Mouse (Mus musculus) forebrain, embryonic 12.5 days (tissue): ENCODE data around the gene Sgms1. TPM values are rescaled to one million over a fixed set of nuclear protein-coding genes. Genes with fewer than 3 reads are reported as not detected.

Source experiments
- ATAC-seq: fragments of 200-750 bp; cut with Nextera tagmentation; 2 replicates; pipeline ENCODE4 v1.8.0; 2017; ENCODE audit warnings: moderate TSS enrichment; ENCODE audit not compliant: low FRiP score
- H3K27ac ChIP-seq: fragments of 300-500 bp; sonication (generic); 2 replicates; pipeline ENCODE4 v1.5.1; 2016; ENCODE audit warnings: mild to moderate bottlenecking
- H3K27me3 ChIP-seq: fragments of 300-500 bp; sonication (generic); 2 replicates; pipeline ENCODE4 v1.6.1; 2016; ENCODE audit warnings: mild to moderate bottlenecking
- H3K36me3 ChIP-seq: fragments of 300-500 bp; sonication (generic); replicated peaks from 2 replicates; pipeline ENCODE4 v1.6.1; 2016; ENCODE audit warnings: mild to moderate bottlenecking
- H3K4me1 ChIP-seq: fragments of 300-500 bp; sonication (generic); 2 replicates; pipeline ENCODE4 v1.6.1; 2016
- H3K4me2 ChIP-seq: fragments of 300-500 bp; sonication (generic); 2 replicates; pipeline ENCODE4 v1.6.1; 2016; ENCODE audit warnings: mild to moderate bottlenecking, moderate library complexity
- H3K4me3 ChIP-seq: fragments of 300-500 bp; sonication (generic); replicated peaks from 2 replicates; pipeline ENCODE4 v1.5.1; 2016; ENCODE audit warnings: mild to moderate bottlenecking
- H3K9ac ChIP-seq: fragments of 300-500 bp; sonication (generic); 2 replicates; pipeline ENCODE4 v1.6.1; 2016; ENCODE audit warnings: mild to moderate bottlenecking
- H3K9me3 ChIP-seq: fragments of 300-500 bp; sonication (generic); 2 replicates; pipeline ENCODE4 v1.6.1; 2016
- WGBS: fragments of 180-500 bp; shearing (Covaris S2); methylation state at CpG from one replicate; pipeline ENCODE4 v1.1.7; 2016; 5-methylcytosine and 5-hydroxymethylcytosine counted together
- polyA plus RNA-seq: library from polyadenylated mRNA; unstranded; fragments of >200 nt; fragmentation: Nextera tagmentation; extraction: Ambion mirVana; gene quantifications from 2 replicates; pipeline ENCODE4 v1.2.1, GENCODE M21; 2016

Sgms1 gene
- polyA plus RNA-seq, 1 experiment from 2014 or later, result 13.8 TPM

DNA sequence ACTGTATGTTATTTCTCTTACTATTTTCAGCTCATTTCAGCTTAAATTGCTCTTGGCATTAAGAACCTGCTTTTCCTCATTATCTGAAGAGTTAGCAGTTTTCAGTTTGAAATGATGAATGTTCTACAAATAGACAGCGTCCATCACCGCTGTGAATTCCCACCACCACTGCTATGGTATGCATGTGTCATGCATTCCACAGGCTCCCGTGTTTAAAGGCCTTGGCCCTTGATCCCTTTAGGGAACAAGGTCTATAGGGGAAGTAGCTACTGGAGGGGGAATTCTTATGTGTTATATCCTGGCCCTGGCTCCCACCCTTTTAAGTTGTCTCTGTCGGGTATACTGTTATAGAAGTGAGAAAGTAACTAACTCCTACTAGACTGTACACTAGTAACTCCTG, 210.0 kb downstream of the Sgms1 start:
- Histone ChIP-seq H3K4me3 (no peak overlapping the region), H3K27ac (no peak overlapping the region), H3K9me3 (no peaks in the 10 kb centered on the region), H3K36me3 (no peaks in the 10 kb centered on the region), H3K4me2 (no peak overlapping the region), H3K4me1 (no peaks in the 10 kb centered on the region), H3K27me3 (no peaks in the 10 kb centered on the region), H3K9ac (no peak overlapping the region)
- ATAC-seq, result no peak
- 77% methylated on average over 4 of the region's 4 CpGs for WGBS

DNA sequence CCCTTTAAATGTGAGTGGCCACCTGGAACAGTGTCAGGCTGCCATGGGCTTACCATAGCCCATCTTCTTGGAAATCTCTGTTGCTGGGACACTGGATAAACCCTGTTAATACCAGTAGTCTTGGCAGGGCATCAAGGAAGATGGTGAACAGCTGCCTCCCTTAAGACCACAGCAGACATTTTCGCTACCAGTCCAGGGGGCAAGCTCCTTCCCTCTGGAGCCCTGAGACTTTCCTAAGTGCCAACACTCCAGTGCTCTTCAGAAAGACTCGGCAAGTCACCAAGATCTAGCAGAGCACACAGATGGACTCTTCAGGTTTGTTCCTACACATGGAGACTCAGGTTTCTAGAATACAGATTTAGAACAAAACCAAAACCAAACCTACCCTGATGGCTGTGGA, 211.4 kb downstream of the Sgms1 start:
- ATAC-seq, result no peak
- 88% methylated on average over 2 of the region's 2 CpGs for WGBS
- Histone ChIP-seq H3K27me3 (no peaks in the 10 kb centered on the region), H3K4me1 (0 out of 2 replicates have a peak, but pooled peaks cover 5% of the 10 kb centered on the region), H3K36me3 (no peaks in the 10 kb centered on the region), H3K9ac (no peak overlapping the region), H3K4me2 (no peak overlapping the region), H3K9me3 (no peaks in the 10 kb centered on the region), H3K4me3 (no peak overlapping the region), H3K27ac (no peak overlapping the region)

DNA sequence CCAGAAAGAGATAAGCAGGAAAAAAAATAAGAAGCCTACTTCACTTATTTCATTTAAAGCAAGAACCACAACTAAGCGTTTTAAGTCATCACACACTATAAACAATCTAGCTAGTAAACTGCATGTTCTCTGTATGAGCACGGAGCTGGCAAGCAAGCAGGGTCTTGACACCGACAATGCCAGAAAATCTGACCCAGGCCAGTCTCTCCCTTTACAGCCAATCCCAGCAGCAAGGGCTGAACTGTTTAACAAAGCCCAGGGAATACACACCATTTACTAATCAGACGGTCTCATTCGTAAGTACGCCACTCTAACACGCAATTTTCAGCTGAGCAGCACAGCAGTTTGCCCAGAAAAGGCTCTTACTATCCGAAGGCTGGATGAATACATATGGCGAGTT, 213.1 kb downstream of the Sgms1 start:
- H3K9me3 ChIP-seq, result no peaks in the 10 kb centered on the region
- H3K4me1 ChIP-seq, result 0 out of 2 replicates have a peak, but pooled peaks cover 5% of the 10 kb centered on the region
- H3K4me3 ChIP-seq, result no peak overlapping the region
- ATAC-seq, result no peak
- 88% methylated on average over 9 of the region's 9 CpGs for WGBS
- no peak overlapping the region for H3K27ac ChIP-seq
- no peaks in the 10 kb centered on the region for H3K27me3 ChIP-seq
- H3K4me2 ChIP-seq, result no peak overlapping the region
- H3K36me3 ChIP-seq, result no peaks in the 10 kb centered on the region
- H3K9ac ChIP-seq, result no peak overlapping the region

DNA sequence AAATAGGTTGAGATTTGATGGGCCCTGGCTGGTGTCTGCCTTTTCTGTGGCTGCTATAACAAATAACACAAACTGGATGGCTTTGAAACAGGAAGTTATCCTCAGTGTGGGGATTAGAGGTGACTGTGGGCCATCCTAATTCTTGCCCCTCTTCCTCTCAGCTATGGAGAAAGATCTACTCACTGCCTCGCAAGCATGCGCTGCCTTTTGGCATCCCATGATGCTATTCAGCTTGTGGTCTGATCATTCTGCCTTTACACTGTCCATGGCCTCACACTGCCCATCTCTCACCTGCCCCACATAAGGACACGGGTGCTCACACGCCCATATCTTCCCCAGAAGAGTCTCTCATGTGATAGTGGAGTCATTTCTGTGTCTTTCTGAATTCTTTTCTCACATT, 213.5 kb downstream of the Sgms1 start:
- H3K27ac ChIP-seq, result no peak overlapping the region
- ATAC-seq, result no peak
- no peak overlapping the region for H3K9ac ChIP-seq
- H3K36me3 ChIP-seq, result no peaks in the 10 kb centered on the region
- H3K4me3 ChIP-seq, result no peak overlapping the region
- 87% methylated on average over 4 of the region's 4 CpGs for WGBS
- H3K9me3 ChIP-seq, result no peaks in the 10 kb centered on the region
- no peak overlapping the region for H3K4me2 ChIP-seq
- H3K27me3 ChIP-seq, result no peaks in the 10 kb centered on the region
- 0 out of 2 replicates have a peak, but pooled peaks cover 5% of the 10 kb centered on the region for H3K4me1 ChIP-seq

DNA sequence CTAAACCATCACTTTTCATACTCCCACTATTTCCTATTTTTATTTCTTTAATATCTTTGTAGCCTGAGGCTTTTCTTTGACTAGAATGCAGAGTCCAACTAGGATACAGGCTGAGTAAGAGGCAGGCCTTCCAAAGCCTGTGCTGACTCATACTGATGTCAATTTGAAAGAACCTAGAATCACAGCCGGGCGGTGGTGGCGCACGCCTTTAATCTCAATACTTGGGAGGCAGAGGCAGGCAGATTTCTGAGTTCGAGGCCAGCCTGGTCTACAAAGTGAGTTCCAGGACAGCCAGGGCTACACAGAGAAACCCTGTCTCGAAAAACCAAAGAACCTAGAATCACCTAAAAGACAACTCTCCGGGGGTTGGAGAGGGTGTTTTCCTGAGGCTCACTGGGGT, 214.5 kb downstream of the Sgms1 start:
- no peak for ATAC-seq
- H3K9ac ChIP-seq, result no peak overlapping the region
- H3K4me2 ChIP-seq, result no peak overlapping the region
- H3K9me3 ChIP-seq, result no peaks in the 10 kb centered on the region
- H3K27ac ChIP-seq, result no peak overlapping the region
- H3K27me3 ChIP-seq, result no peaks in the 10 kb centered on the region
- 0 out of 2 replicates have a peak, but pooled peaks cover 5% of the 10 kb centered on the region for H3K4me1 ChIP-seq
- WGBS, result 92% methylated on average over 7 of the region's 7 CpGs
- no peak overlapping the region for H3K4me3 ChIP-seq
- no peaks in the 10 kb centered on the region for H3K36me3 ChIP-seq

DNA sequence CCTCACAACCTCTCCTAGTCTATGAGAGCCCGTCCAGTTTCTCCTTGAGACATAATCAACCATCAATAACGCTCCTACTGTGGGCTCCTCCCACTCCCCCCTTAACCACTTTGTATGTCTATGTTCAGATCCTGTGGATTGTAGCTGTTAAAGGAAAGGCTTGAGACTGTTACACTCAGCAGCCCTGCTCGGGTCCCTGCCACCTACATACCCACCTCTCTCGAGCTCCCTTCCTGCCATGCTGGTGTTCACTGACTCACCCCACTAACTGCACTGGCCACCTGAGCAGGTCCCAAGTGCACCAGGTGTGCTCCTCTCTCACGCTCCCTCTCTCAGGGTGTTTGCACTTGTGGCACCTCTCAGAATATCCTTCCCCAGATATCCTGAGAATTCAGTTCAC, 215.0 kb downstream of the Sgms1 start:
- Histone ChIP-seq H3K9ac (no peak overlapping the region), H3K4me2 (no peak overlapping the region), H3K4me1 (0 out of 2 replicates have a peak, but pooled peaks cover 5% of the 10 kb centered on the region), H3K9me3 (no peaks in the 10 kb centered on the region), H3K36me3 (no peaks in the 10 kb centered on the region), H3K27me3 (no peaks in the 10 kb centered on the region), H3K4me3 (no peak overlapping the region), H3K27ac (no peak overlapping the region)
- ATAC-seq, result no peak
- 81% methylated on average over 5 of the region's 5 CpGs for WGBS

DNA sequence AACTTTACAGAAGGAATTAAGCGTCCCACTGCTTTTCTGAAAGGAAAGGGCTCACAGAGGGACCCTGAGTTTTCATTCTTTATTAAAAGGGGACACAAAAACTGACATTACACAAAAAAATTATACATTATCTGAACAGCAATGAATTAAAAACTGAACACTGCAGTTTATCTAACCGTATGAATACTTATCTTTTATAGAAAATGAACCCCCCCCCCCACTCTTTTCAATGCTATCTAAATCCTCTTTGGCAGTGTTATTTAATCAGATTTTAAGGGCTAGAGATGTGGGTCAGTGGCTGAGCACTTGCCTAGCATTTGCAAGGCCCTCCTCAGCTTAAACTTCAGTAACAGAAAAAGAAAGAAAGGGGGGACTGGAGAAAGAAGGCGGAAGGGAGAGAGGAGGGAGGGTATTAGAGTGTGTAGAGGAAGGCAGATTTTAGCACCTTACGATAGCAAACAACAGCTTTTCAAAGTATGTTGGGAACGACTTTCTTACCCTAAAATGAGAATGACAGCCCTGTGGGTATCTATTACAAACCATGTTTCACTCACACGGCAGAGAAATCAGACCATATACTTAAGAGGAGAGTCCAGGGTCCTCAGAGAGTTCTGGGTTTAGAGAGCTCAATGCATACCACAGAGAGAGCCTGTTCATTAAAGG, 215.9 kb downstream of the Sgms1 start:
- Histone ChIP-seq H3K27ac (no peak overlapping the region), H3K9ac (no peak overlapping the region), H3K9me3 (no peaks in the 10 kb centered on the region), H3K36me3 (no peaks in the 10 kb centered on the region), H3K4me1 (0 out of 2 replicates have a peak, but pooled peaks cover 5% of the 10 kb centered on the region), H3K27me3 (no peaks in the 10 kb centered on the region), H3K4me2 (no peak overlapping the region), H3K4me3 (no peak overlapping the region)
- 54% methylated on average over 6 of the region's 6 CpGs for WGBS
- ATAC-seq, result no peak

DNA sequence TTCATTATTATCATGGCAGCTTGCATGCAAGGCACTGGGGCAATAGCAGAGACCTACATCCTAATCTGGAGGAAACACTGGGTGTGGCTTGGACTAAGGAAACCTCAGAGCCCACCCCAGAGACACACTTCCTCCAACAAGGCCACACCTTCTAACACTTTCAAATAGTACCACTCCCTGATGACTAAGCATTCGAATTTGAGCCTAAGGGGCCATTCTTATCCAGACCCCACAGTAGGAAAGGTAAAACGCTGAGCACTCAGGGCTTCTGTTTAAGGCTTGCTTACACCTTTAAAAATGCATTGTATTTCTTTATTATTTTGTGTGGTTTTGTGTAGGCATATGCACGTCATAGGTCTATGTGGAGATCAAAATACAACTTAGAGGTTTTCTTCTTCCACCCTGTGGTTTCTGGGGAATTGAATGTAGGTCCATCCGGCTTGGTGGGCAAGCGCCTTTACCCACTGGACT, 217.0 kb downstream of the Sgms1 start:
- WGBS, result 93% methylated on average over 5 of the region's 5 CpGs
- no peak overlapping the region for H3K4me3 ChIP-seq
- H3K9me3 ChIP-seq, result no peaks in the 10 kb centered on the region
- no peak overlapping the region for H3K27ac ChIP-seq
- H3K36me3 ChIP-seq, result no peaks in the 10 kb centered on the region
- 0 out of 2 replicates have a peak, but pooled peaks cover 5% of the 10 kb centered on the region for H3K4me1 ChIP-seq
- ATAC-seq, result no peak
- H3K27me3 ChIP-seq, result no peaks in the 10 kb centered on the region
- H3K4me2 ChIP-seq, result no peak overlapping the region
- no peak overlapping the region for H3K9ac ChIP-seq

DNA sequence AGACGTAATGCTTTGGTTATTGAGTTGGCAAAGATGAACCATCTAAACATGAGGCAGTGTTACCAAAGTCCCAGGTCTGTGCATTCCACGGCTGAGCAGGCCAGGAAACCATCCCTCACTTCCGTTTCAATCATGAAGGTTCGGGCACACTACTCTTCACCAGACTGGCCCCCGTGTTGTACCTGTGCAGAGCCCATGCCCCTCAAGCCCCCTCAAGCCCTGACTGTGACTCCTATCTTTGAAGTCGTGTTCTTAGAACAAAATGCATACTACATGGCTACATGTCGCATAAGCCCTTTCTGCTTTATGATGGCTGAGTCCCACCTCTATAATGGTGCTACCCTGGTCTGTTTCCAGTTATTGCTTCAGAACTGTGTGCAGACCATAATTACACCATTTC, 217.5 kb downstream of the Sgms1 start:
- H3K9me3 ChIP-seq, result no peaks in the 10 kb centered on the region
- H3K9ac ChIP-seq, result no peak overlapping the region
- H3K36me3 ChIP-seq, result no peaks in the 10 kb centered on the region
- H3K4me2 ChIP-seq, result no peak overlapping the region
- H3K4me1 ChIP-seq, result 0 out of 2 replicates have a peak, but pooled peaks cover 5% of the 10 kb centered on the region
- no peak overlapping the region for H3K4me3 ChIP-seq
- H3K27ac ChIP-seq, result no peak overlapping the region
- WGBS, result 90% methylated on average over 7 of the region's 7 CpGs
- H3K27me3 ChIP-seq, result no peaks in the 10 kb centered on the region
- ATAC-seq, result no peak

DNA sequence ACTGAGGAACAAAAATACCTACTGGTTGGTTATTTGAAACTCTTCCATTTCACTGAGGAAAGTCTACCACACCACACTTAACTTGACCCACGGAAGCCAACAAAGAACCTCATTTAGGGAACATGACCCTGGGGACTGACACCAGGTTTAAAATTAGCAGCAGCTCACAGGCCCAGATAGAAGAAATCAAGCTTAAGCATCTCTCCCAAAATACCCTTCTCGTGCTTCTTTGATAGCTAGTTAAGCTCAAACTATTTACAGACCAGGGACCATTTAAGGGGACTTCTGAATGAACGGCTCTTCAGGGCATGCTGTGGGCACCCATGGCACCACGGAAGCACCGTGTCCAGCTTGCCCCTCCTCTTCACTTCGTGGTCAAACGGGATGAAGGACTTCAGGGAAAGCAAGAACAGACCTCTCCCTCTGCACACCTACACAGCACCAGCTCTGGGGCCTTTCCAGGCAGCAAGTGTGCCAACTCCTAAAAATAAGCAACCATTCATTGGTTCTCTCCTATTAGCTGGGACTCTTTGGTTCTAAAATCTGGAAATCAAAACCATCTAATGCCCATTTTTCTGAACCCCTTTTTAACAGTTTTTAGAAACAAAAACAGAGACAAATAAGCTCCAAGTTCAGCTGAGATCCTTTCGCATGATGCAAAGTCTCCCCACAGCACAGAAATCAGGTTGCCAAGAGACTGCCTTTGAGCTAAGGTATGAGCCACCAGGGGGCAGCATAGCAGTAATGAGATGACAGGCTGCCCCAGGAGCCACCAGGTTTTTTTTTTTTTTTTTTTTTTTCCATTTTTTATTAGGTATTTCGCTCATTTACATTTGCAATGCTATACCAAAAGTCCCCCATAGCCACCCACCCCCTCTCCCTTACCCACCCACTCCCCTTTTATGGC, 219.6 kb downstream of the Sgms1 start:
- no peaks in the 10 kb centered on the region for H3K27me3 ChIP-seq
- no peak overlapping the region for H3K4me3 ChIP-seq
- peak; percentile 63; the same call in 1 of the 2 replicates for ATAC-seq
- WGBS, result 85% methylated on average over 8 of the region's 9 CpGs
- H3K4me1 ChIP-seq, result 0 out of 2 replicates have a peak, but pooled peaks cover 5% of the 10 kb centered on the region
- no peak overlapping the region for H3K9ac ChIP-seq
- H3K36me3 ChIP-seq, result no peaks in the 10 kb centered on the region
- H3K9me3 ChIP-seq, result no peaks in the 10 kb centered on the region
- H3K27ac ChIP-seq, result no peak overlapping the region
- no peak overlapping the region for H3K4me2 ChIP-seq

DNA sequence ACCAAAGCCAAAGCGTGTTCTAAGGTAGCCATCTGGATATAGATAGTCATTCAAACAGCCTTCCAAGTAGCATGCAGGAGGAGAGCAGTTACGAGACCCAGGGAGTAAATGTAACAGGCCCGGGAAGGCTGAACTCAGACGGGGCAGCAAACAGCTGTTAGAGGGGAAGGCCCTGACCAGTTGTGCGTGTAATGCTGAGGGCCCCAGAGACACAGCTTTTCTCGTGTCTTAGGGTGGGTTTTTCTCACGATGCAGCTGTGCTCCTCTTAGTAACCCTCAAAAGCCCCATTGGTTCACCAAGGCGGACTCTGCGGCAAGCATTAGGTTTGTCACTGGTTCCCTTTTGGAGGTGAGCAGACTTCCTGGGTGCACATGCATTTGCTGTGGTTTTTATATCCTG, 221.5 kb downstream of the Sgms1 start:
- Histone ChIP-seq H3K4me3 (no peak overlapping the region), H3K9ac (no peak overlapping the region), H3K27ac (no peak overlapping the region), H3K27me3 (no peaks in the 10 kb centered on the region), H3K4me2 (no peak overlapping the region), H3K9me3 (no peaks in the 10 kb centered on the region), H3K4me1 (no peaks in the 10 kb centered on the region), H3K36me3 (no peaks in the 10 kb centered on the region)
- WGBS, result 85% methylated on average over 9 of the region's 9 CpGs
- no peak for ATAC-seq

DNA sequence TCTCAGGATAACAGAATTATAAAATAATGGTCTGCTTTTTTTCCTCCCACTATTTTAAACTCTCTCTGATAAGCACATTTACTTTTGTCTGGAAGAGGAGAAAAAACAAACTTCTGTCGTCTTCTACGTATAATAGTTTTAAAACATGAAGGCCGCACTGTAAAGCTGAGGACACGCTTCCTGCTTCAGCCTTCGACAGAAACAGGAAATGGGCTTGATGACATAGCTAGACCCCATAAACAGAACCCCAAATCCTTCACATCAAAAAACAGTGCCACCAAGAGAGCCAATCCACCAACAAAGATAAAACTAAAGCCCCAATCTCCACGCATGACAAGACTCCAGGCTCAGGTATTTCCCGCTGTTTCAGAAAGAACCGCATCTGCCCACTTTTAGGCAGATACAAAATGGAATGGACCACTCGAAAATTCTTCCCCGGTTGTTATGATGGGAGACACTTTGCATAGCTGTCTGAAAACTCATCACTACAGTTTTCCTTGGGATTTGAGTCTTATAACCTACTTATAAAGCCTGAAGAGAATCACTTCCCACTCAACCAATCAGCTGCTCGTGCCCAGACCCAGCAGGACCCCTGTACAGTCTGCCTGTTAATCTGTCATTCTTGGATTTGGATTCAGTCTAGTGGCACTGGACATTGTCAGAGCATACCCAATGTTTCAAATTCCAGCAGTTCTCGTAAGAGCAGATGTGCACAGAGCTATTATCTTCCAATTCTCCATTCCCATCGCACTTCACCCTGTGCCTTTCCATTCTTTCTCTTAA, 222.5 kb downstream of the Sgms1 start:
- ATAC-seq, result no peak
- H3K4me3 ChIP-seq, result no peak overlapping the region
- no peaks in the 10 kb centered on the region for H3K36me3 ChIP-seq
- no peaks in the 10 kb centered on the region for H3K27me3 ChIP-seq
- H3K27ac ChIP-seq, result no peak overlapping the region
- H3K9me3 ChIP-seq, result no peaks in the 10 kb centered on the region
- H3K9ac ChIP-seq, result no peak overlapping the region
- H3K4me1 ChIP-seq, result no peaks in the 10 kb centered on the region
- no peak overlapping the region for H3K4me2 ChIP-seq
- 96% methylated on average over 13 of the region's 13 CpGs for whole genome bisulfite sequencing
